Mouse (Mus musculus) Muller cell, postnatal 12 days (primary cell): ENCODE measurements at regions not wholly inside any gene's neighbourhood (a gene's known extent, or its start where the extent isn't known, plus 50 kb on each side); places are given as distances from the start of the nearest gene placed in this dataset.

Experiments used
- DNase-seq: peaks from one replicate; pipeline ENCODE4 v3.0.0-alpha.2; 2015; ENCODE audit errors: inconsistent ontology term

DNA sequence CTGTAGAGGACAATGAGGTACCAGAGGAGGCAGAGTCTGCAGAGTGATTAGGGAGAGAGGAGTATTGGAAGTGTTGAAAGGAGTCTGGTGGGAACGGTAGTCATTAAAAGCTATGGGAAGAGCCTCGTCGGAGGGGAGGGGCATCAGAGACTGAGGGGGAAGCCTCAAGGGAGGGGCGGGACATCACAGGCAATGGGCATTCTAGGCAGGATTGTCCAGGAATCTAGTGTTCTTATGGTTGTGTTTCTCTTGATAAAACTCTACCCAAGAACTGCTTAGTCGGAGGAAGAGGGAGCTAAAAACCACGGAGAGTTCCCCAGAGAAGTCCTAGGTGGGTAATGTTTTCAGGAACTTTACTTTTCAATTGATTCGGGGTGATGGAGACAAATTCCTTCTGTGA, 90.2 kb downstream of the Sec23ip start:
- DNase-seq: no peak

DNA sequence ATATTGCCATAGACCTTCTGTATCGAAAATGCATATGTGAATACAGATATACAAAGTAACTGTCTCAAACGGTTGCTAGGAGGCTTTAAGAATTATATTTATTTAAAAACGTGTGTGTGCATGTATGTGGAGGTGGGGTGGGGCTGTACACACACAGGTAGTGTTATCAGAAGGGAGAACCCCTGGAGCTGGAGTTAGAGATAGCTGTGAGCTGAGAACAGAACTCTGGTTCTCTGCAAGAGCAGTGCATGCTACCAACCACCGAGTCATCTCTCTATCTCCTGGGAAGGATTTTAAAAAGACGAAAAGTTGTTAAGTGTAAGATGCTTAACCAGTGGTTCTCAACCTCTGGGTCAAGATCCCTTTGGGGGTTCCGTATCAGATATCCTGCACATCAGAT, 91.7 kb downstream of the Sec23ip start:
- no peak for DNase-seq

DNA sequence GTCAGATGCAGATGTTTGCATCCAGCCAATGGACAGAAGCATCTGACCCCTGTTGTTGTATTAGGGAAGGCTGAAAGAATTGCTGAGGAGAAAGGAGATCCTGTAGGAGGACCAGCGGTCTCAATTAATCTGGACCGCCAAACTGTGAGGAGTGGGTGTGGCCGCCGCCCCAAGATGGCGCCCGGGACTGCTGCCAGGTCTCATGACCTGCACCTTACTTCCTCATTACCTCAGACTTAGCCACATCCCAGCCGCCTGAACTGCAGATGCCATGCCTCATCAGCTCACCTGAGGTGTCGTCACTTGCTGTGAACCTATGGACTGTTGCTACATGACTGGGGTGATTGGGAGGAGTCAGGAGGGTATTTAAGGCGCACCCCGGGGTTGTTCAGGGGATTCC, 97.8 kb downstream of the Sec23ip start:
- DNase-seq: no peak

DNA sequence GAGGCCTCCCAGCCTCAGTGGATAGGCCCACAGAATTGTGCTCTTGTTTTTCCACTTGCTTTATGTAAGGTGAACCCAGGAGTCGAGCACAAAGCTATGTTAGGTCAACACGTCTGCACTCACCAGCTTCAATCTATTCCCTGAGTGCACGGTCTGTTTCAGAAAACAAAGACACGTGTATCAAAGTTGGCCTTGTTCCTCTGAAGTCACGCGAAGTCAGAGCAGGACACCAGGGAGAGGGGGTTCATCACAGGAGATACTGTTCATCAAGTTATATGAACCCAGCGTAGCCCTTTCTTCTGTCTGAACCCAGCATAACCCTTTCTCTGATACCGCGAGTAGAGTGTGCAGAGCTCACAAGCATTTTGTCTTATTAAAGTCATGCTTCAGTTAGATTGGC, 98.8 kb downstream of the Sec23ip start:
- no peak for DNase-seq

GRCm38 (mm10) chr7:128849261-128849660, 104.5 kb downstream of the Sec23ip start:
- peak; percentile 16 for DNase-seq

- no peak for DNase-seq
Observed at GRCm38 (mm10) chr7:128854193-128854592, 109.5 kb downstream of the Sec23ip start.

DNA sequence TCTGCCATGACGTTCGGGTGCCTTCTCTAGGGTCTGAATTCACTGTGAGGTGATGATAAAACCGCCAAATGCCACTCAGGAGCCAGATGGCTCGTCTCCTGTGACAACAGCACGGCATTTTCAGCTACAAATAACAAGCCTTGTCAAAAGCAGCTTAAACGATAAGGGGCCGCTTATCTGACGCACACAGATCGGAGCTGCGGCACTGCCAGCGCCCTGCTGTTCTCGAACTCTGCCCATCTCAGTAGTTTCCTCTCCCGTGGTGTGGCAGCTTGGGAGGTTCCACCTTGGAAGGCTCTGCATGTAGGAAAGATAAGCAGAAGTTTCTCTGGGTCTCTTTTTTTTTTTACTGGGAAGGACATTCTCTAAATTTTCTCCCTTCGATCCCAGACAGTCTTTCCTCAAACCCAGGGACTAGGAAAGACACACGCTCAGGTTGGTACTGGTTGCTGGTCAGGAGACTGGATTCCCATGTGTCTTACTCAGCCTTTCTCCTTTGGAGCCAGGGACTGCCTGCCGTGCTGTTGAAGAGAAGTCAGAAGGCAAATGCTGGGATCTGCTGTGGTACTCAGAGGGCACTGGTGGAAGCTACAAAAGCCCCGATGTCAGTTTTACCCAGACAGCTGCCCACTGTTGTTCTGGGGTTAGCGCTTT, 110.1 kb downstream of the Sec23ip start:
- no peak for DNase-seq

DNA sequence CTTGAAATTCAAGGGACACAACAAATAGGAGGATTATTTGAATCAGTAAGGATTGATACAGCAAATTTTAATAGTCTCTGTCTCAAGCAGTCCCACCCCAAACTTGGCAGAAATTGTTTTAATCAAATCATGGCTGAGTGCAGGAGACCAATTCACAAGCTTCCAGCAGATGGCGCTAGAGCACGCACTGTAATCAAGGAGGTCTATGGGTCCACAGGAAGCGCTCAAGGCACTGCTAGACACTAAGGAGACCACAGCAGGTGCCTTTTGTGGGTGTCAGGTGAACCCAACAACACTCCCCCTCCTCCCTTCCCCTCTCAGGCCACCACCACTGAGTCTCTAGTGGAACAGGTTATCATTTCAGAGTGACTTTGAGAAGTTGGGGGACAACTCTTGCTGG, 115.4 kb downstream of the Sec23ip start:
- DNase-seq: peak; percentile 50

DNA sequence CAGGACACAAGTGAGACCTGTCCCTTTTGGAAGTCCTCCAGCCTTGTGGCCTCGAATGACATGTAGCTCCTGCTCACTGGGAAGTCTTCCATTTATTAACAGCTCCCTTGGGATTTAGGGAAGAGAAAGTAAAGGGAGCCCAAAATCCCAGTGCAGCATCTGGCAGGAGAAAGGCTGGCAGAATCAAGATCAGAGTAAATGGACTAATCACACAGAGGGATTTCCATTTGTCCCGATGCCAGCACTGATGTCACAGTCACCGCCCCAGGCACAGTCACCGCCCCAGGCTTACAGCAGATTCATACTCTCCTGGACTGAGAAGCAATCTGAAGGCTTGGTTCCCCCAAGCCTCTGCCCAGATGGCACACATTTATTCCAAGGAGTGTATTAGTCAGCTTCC, 116.0 kb downstream of the Sec23ip start:
- peak; percentile 42 for DNase-seq

GRCm38 (mm10) chr7:128861376-128861775, 116.6 kb downstream of the Sec23ip start:
- DNase-seq: no peak

GRCm38 (mm10) chr7:128868799-128869198, 124.1 kb downstream of the Sec23ip start:
- DNase-seq: no peak

GRCm38 (mm10) chr7:128884015-128884414, 139.3 kb downstream of the Sec23ip start:
- no peak for DNase-seq

DNA sequence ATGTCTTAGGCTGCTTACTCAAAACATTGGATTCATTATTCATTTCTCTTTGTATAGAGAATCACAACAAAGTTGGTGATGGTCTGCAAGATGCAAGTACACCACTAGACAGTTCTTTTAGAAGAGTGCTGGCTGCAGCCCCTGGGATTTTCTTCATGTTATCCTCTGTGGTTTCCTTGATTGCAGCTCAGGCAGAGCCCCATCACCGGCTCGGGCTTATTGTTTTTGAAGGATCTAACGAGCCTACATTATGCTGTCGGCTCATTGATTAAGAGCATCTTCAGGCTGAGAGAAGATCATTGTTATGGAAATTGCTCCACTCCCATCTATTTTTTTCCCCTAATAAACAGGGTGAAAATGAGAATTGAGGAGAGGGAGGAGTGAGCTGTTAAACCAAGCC, 140.8 kb downstream of the Sec23ip start:
- DNase-seq: no peak

GRCm38 (mm10) chr7:128910134-128910533, 165.4 kb downstream of the Sec23ip start:
- DNase-seq: no peak

DNA sequence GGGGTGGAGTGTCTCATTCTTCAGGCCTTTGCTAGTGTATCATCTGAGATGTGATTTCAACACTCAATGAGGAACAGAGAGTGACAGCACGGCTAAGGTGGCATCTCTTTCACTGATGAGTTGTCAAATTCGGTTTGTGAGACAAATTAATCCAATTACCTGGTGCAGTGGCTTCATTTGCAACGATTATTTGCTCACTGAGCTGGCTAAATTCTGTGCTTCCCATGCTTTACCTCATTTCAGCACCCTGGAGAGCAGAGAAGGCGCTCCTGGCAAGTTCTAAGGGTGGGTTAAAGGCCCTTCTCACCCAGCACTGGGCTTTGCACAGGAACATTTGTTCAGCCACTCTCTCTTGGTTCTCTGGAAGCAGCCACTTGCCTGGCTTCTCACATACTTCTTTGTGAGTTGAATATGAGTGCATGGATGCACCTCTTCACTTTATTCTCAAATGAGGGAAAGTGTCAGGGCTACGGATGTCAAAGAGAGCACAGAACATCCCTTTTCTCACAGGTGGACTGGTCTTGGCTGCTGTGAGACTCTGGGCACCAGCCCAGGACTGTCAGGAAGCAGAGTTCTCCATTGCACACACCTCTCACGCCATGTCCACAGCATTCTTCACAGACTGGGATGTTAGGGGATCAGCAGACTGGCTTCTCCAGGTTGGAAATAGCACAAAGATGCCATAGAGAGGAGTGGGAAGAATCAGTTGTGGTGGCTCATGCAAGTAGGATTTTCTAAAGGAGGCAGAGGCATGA, 193.4 kb downstream of the Sec23ip start:
- DNase-seq: peak; percentile 7

- no peak for DNase-seq
Observed at GRCm38 (mm10) chr7:128960575-128960974, 215.8 kb downstream of the Sec23ip start.

DNA sequence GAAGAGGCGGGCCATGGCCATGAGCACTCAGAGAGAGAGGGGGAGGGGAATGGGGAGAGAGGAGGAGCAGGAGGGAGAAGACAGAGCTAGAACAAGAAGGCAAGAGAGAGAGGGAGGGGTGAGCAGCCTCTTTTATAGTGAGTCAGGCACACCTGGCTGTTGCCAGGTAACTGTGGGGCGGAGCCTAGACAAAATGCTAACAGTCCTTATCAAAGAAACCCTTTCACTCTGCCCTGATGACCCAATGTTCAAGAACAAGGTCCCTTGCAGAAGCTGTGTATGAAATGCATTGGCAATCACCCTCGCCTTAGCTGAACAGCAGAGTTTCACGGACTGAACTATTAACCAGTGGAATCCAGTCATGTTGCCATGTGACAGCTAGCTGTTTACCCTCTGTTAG, 235.2 kb downstream of the Sec23ip start:
- DNase-seq: no peak

GRCm38 (mm10) chr7:128980827-128981226, 236.1 kb downstream of the Sec23ip start:
- no peak for DNase-seq

- DNase-seq: no peak
Observed at GRCm38 (mm10) chr7:128998759-128999158, 254.0 kb downstream of the Sec23ip start.

DNA sequence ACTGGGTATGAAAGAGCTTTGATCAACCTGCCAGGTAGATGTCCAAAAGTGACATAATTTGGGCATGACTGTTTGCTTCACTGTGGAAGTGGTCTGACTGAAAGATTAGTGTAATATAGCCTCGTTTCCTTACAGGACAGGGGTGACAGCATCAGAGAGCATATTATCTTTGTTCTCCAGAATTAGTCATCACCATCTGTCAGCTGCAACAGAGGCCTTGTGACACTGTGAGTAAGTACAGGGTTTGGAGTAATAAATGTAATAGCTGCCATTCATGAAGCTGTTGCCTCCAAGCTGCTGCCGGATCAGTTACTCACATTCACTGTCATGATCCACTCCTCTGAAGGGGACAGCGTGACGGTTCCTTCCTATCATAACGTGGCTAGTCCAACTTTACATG, 254.4 kb upstream of the Plpp4 start:
- peak; percentile 38 for DNase-seq

DNA sequence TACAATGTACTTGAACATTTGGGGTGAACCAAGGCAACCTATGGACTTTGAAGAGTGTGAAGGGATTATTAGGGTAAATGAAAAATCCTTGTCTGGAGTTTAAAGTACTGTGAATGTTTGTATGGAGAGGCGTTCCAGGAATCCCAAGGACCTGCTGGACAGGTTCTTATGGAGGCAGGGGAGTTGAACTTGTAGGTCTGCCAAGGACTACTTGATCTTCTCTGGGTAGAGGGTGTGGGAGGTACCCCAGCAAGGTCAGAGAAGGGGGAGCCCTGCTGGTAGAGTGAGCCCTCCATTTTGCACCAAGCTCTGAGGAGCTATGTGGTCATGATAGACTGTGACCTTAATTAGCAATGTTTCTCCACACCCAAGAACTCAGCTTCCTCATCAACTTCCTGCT, 253.7 kb upstream of the Plpp4 start:
- DNase-seq: no peak

DNA sequence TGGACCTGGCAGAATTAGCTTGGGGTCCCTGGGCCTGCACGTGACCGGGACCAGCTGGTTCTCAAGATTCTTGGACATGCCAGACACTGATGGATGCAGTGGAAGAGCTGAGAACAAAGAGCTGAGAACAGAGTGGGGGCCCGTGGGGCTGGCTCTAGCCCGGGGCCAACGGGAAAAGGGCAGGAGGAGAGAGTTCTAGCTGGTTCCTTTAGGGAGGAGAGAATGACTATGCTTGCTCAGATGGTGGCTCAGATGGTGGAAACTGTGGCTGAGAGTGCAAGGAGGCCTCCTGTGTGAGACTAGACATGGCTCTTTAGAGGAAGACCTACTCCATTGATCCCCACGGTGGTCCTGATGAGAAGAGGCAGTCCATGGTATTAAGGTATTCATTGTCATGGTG, 240.5 kb upstream of the Plpp4 start:
- DNase-seq: no peak

- DNase-seq: no peak
Observed at GRCm38 (mm10) chr7:129027116-129027515, 229.7 kb upstream of the Plpp4 start.

- no peak for DNase-seq
Observed at GRCm38 (mm10) chr7:129048023-129048422, 208.8 kb upstream of the Plpp4 start.
